Mouse (Mus musculus) embryonic fibroblast, embryonic 13.5 days (primary cell): ENCODE data around the gene Ctnnb1. TPM values are rescaled to one million over a fixed set of nuclear protein-coding genes. Genes with fewer than 3 reads are reported as not detected.

ENCODE experiments used
- H3K27ac ChIP-seq: 2 replicates; pipeline ENCODE4 v1.5.1; 2012; ENCODE audit warnings: low read length, control low read depth, inconsistent platforms; ENCODE audit not compliant: insufficient read depth
- H3K4me1 ChIP-seq: 2 replicates; pipeline ENCODE4 v1.6.1; 2011; ENCODE audit warnings: low read length; ENCODE audit not compliant: control insufficient read depth, insufficient read depth
- H3K4me3 ChIP-seq: 2 replicates; pipeline ENCODE4 v1.5.1; 2011; ENCODE audit warnings: mild to moderate bottlenecking, control low read depth, low read length; ENCODE audit not compliant: insufficient read depth
- CTCF ChIP-seq: IDR thresholded peaks from 2 replicates; pipeline ENCODE4 v1.5.1; 2011; ENCODE audit warnings: mild to moderate bottlenecking, control low read depth, low read length, moderate library complexity, borderline replicate concordance; ENCODE audit not compliant: insufficient read depth
- POLR2A ChIP-seq: IDR thresholded peaks from 2 replicates; pipeline ENCODE4 v1.6.1; 2011; ENCODE audit warnings: low read depth, mild to moderate bottlenecking, control low read depth, low read length, moderate library complexity
- polyA plus RNA-seq: library from polyadenylated mRNA; stranded (reverse); fragments of >200 nt; gene quantifications from 2 replicates; pipeline ENCODE4 v1.2.4, GENCODE M21; 2011; ENCODE audit warnings: low read depth; ENCODE audit not compliant: missing spikeins, insufficient read length

Gene Ctnnb1
- polyA plus RNA-seq, 1 experiment: 1,281 TPM

DNA sequence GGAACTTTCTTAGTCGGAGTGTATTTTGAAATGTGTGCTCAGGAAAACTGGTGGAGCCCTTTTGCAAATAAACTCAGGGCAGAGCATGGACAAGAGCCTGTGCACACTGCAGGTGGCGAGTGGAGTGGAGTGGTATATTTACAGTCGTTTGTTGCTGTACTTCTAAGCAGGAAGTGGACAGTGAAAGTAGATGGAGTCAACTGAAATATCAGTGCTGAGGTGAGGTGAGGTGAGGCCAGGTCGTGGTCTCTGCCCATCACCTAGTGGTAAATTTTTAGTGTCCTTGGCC lies 6.6 kb downstream of the Ctnnb1 start:
- no peak for TF ChIP-seq CTCF
- TF ChIP-seq POLR2A: no peak
- Histone ChIP-seq H3K4me1 (peaks cover 13% of the 10 kb centered on the region), H3K27ac (no peak overlapping the region), H3K4me3 (peak overlapping the region; percentile 100)

DNA sequence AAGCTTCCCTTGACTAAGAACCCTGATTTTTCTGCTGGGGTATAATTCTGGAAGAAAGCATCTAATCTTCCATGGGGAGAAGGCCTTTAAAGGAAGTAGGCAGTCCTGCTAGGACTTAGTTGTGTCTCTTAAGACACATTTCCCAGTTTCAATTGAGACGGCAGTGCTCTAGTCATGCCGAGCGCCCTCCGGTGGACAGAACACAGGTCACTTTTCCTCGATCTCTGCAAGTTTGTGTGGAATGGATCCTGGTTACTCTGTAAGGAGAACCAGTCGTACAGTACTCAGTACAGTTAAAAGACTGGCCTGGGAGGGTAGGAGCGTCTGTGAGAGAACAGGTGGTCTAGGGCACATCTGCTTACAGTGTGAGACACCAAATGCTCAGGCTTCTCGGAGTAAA lies 7.3 kb downstream of the Ctnnb1 start:
- H3K4me1 ChIP-seq: peaks cover 17% of the 10 kb centered on the region
- H3K4me3 ChIP-seq: peak overlapping the region; percentile 37
- no peak overlapping the region for H3K27ac ChIP-seq
- TF ChIP-seq CTCF: peak; percentile 66; the same call in 1 of the 2 replicates
- TF ChIP-seq POLR2A: no peak

DNA sequence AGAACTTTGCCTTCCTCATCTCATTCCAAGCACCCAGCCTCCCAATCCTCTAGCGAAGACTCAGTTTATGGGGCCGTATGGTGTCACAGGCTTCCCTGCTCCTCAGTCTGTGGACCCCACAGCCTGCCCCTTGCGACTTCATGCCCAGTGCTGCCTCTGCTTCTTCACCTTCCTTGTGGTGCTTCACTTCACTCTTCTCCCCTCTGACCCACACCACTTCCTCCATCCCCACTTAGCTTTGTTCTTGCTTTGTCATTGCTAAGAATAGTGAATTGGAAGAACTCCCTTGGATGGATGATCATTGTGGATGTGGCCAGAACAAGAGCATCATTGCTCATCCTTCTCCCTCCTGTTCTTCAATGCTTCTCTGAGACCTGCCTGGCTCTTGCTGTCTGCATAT lies 11.8 kb downstream of the Ctnnb1 start:
- peaks cover 23% of the 10 kb centered on the region for H3K4me1 ChIP-seq
- TF ChIP-seq POLR2A: no peak
- no peak for TF ChIP-seq CTCF
- no peak overlapping the region for H3K27ac ChIP-seq
- H3K4me3 ChIP-seq: no peak overlapping the region

DNA sequence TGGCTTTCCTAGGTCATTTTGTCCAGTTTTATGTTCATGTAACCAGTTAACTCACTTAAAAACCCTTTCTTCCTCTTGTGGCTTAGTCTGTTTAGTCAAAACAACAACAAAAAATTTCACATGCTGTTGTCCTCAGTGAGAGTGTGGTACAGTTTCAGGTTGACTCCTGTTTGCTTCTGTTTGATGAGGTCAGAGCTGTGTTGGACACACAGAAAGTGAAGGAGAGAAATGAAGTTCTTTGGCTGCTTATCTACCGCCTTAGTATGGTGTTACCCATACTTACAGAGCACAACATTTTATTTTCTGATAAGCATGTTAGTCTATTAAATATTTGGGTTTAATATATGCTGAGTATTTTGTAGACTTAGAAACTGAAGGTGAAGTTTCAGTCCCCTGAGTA lies 14.7 kb downstream of the Ctnnb1 start:
- Histone ChIP-seq H3K4me1 (peaks cover 16% of the 10 kb centered on the region), H3K4me3 (no peak overlapping the region), H3K27ac (no peak overlapping the region)
- TF ChIP-seq CTCF: no peak
- TF ChIP-seq POLR2A: no peak

DNA sequence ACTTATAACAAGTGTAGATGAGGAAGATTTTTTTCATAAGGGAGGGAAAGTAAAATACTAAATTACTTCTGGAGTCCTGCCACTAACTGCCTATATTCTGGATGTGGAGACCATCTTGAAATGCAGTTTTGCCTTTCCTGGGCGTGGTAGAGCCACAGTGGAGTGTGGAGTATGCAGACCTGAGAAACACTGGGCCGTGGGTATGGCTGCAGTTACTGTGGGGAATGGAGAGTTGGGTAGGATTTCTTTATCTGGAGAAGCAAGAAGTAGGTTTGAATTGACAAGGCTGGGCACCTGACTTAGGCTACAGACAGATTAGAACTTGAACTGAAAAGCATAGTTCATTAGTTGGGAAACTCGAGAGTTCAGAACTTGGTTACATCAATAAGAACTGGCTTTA lies 15.2 kb downstream of the Ctnnb1 start:
- Histone ChIP-seq H3K4me1 (peaks cover 16% of the 10 kb centered on the region), H3K27ac (no peak overlapping the region), H3K4me3 (no peak overlapping the region)
- TF ChIP-seq POLR2A (no peak), CTCF (no peak)

DNA sequence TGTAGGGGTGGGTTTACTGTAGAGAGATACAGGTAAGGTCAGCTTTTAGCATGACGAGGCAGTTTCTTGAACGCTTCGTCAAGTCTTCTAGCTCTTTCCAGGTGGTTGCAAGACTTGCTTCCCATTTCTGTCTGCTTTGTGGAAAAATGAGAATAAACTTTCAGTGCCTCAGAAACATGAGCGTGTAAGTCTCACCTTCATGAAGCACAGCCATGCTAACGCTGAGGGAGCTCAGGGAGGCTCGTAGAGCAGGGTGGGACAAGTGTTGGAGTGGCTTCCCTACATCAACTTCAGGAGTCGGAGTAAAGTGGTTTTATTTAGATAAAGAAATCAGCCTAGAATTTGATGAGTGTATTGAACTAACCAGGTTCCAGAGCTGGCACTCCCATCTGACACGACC lies 17.1 kb downstream of the Ctnnb1 start:
- H3K4me3 ChIP-seq: no peak overlapping the region
- H3K27ac ChIP-seq: no peak overlapping the region
- TF ChIP-seq POLR2A (no peak), CTCF (no peak)
- H3K4me1 ChIP-seq: peaks cover 9% of the 10 kb centered on the region

DNA sequence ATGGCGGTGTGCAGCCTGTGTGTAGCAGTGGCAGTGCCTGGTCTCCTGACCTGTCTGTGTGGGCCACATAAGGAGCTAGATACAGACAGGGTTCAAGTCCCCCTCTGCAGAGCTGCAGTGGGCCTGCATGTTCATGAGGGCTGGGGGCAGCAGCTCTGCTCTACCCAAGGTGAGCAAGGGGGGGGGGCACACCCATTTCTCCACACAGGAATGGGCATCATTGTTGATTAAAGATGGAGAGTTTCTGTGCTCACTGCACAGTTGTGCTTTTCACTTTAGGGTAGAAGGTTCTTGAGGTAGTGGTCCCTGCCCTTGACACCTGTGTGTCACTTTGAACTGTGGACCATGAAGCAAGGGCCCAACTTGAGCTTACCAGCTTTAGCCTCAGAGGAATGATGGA lies 19.8 kb downstream of the Ctnnb1 start:
- no peak overlapping the region for H3K4me3 ChIP-seq
- no peak overlapping the region for H3K27ac ChIP-seq
- peaks cover 7% of the 10 kb centered on the region for H3K4me1 ChIP-seq
- TF ChIP-seq POLR2A (no peak), CTCF (no peak)

DNA sequence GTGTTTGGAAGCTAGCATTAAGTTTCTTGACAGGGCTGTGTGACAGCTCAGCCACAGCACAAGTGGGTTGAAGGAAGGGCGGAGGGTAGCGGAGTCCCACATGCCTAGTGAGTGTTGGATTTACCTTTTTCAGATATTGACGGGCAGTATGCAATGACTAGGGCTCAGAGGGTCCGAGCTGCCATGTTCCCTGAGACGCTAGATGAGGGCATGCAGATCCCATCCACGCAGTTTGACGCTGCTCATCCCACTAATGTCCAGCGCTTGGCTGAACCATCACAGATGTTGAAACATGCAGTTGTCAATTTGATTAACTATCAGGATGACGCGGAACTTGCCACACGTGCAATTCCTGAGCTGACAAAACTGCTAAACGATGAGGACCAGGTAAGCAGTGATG lies 21.7 kb downstream of the Ctnnb1 start:
- no peak overlapping the region for H3K27ac ChIP-seq
- no peak overlapping the region for H3K4me3 ChIP-seq
- TF ChIP-seq CTCF (no peak), POLR2A (no peak)

DNA sequence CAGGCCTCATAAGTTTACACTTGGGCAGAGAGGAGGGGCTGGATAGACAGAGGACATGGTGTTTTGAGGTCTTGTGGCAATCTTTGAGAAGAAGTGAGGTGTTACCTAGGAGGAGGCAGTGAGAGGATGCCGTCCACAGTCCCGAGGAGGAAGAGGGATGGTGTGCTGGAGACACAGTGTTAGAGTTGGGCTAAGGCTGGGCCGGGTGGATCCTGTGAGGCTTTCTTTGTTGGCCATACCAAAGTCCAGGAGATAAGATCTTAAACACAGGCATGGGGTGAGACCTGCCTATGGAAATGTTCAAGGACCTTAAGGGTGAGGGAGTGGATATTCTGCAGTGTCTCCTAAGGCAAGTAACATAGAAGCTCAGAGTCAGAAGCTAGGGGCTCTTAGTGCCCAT lies 22.9 kb downstream of the Ctnnb1 start:
- TF ChIP-seq POLR2A: no peak
- TF ChIP-seq CTCF: no peak
- Histone ChIP-seq H3K27ac (no peak overlapping the region), H3K4me1 (peaks cover 2% of the 10 kb centered on the region; the same call in 1 of the 2 replicates), H3K4me3 (no peak overlapping the region)

More for the DNA sequence above, 21.7 kb downstream of the Ctnnb1 start:
- peaks cover 2% of the 10 kb centered on the region; the same call in 1 of the 2 replicates for H3K4me1 ChIP-seq

DNA sequence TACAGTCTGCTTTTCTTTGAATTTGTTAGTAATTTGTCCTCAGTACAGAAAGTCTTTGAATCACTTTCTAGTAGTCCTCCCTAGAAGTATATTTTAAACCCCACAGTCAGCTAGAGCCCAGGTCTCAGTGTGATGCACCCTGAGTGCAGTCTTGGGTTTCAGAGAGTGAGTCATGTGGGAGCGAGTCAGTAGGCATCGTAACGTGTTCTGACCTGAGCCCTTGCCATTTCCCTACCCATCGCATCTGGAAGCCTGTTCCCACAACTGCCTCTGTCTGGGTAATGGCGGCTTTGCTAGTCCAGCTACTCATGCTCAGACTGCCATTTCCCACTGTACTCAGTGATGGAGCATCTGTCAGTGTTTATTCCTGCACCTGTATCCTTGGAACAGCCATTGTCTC lies 29.0 kb downstream of the Ctnnb1 start:
- Histone ChIP-seq H3K27ac (no peak overlapping the region), H3K4me3 (no peak overlapping the region), H3K4me1 (peaks cover 6% of the 10 kb centered on the region)
- TF ChIP-seq CTCF: no peak
- no peak for TF ChIP-seq POLR2A

DNA sequence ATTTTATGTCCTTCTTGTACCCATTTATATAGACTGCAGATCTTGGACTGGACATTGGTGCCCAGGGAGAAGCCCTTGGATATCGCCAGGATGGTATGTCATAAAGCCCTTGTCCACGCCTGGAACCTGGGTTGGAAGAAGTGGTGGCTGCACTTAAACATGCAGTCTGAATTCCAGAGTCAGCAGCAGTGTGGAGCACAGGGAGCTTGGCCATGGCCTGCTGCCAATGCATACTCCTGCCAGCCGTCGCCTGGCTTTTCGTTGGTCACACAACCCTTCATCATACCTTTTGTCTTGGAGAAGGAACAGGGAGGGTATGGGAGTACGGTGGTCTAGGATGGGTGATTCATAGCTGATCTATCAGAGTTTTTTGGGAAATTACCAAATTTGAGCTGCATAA lies 29.5 kb downstream of the Ctnnb1 start:
- TF ChIP-seq CTCF (no peak), POLR2A (no peak)
- H3K4me1 ChIP-seq: peaks cover 6% of the 10 kb centered on the region
- H3K4me3 ChIP-seq: no peak overlapping the region
- no peak overlapping the region for H3K27ac ChIP-seq
